Mouse (Mus musculus): ENCODE measurements at regions not wholly inside any gene's neighbourhood (a gene's known extent, or its start where the extent isn't known, plus 50 kb on each side); places are given as distances from the start of the nearest gene placed in this dataset.

- DNase-seq (ENCODE audit: low spot score) (no peak), ATAC-seq (ENCODE audit: extremely low read depth, insufficient number of reproducible peaks, low FRiP score, poor library complexity, severe bottlenecking) (no peak)
- TF ChIP-seq POLR2AphosphoS5 (IDR thresholded peaks at IDR 0.05; ENCODE audit: insufficient replicate concordance, low read depth, low read length) (no peak), GATA1 (IDR thresholded peaks at IDR 0.05; ENCODE audit: borderline replicate concordance, low read length) (no peak)
These were observed 238.3 kb downstream of the Papss1 start for GRCm38 (mm10) chr3:131802841-131803240.

GRCm38 (mm10) chr3:131808127-131808526, 243.6 kb downstream of the Papss1 start:
- peaks cover 29% of the 10 kb centered on the region for H3K9me3 ChIP-seq (replicated peaks)

More at GRCm38 (mm10) chr3:131802841-131803240, 238.3 kb downstream of the Papss1 start:
- Histone ChIP-seq H3K36me3 (replicated peaks) (no peaks in the 10 kb centered on the region), H3K4me3 (ENCODE audit: low read depth, low read length) (no peak overlapping the region), H3K27me3 (ENCODE audit: insufficient read depth, low read length) (no peaks in the 10 kb centered on the region), H3K4me1 (ENCODE audit: insufficient read depth, low read depth, low read length) (no peaks in the 10 kb centered on the region), H3K9me3 (replicated peaks) (peaks cover 26% of the 10 kb centered on the region)

GRCm38 (mm10) chr3:131812968-131813367, 248.4 kb downstream of the Papss1 start:
- Histone ChIP-seq H3K9me3 (replicated peaks) (peaks cover 24% of the 10 kb centered on the region), H3K4me3 (ENCODE audit: low read depth, low read length) (no peak overlapping the region), H3K27me3 (ENCODE audit: insufficient read depth, low read length) (no peaks in the 10 kb centered on the region), H3K4me1 (ENCODE audit: insufficient read depth, low read depth, low read length) (no peaks in the 10 kb centered on the region), H3K36me3 (replicated peaks) (no peaks in the 10 kb centered on the region)
- DNase-seq (ENCODE audit: low spot score) = no peak
- no peak for TF ChIP-seq TAL1 (conservative IDR thresholded peaks at IDR 0.05; ENCODE audit: low read depth, low read length)
- ATAC-seq (ENCODE audit: extremely low read depth, insufficient number of reproducible peaks, low FRiP score, poor library complexity, severe bottlenecking) = no peak

More at GRCm38 (mm10) chr3:131808127-131808526, 243.6 kb downstream of the Papss1 start:
- Histone ChIP-seq H3K36me3 (replicated peaks) (no peaks in the 10 kb centered on the region), H3K4me3 (ENCODE audit: low read depth, low read length) (no peak overlapping the region), H3K4me1 (ENCODE audit: insufficient read depth, low read depth, low read length) (no peaks in the 10 kb centered on the region), H3K27me3 (ENCODE audit: insufficient read depth, low read length) (no peaks in the 10 kb centered on the region)
- ATAC-seq (ENCODE audit: extremely low read depth, insufficient number of reproducible peaks, low FRiP score, poor library complexity, severe bottlenecking) (no peak), DNase-seq (ENCODE audit: low spot score) (no peak)
- TF ChIP-seq TAL1 (conservative IDR thresholded peaks at IDR 0.05; ENCODE audit: low read depth, low read length) (no peak), GATA2 (IDR thresholded peaks at IDR 0.05; ENCODE audit: borderline replicate concordance, low read depth, low read length) (no peak), CTCF (IDR thresholded peaks at IDR 0.05; ENCODE audit: low read depth, low read length) (no peak), POLR2AphosphoS5 (IDR thresholded peaks at IDR 0.05; ENCODE audit: insufficient replicate concordance, low read depth, low read length) (no peak), GATA1 (IDR thresholded peaks at IDR 0.05; ENCODE audit: borderline replicate concordance, low read length) (no peak)

GRCm38 (mm10) chr3:131818806-131819205, 254.2 kb downstream of the Papss1 start:
- DNase-seq (ENCODE audit: low spot score) (no peak), ATAC-seq (ENCODE audit: extremely low read depth, insufficient number of reproducible peaks, low FRiP score, poor library complexity, severe bottlenecking) (no peak)
- no peak overlapping the region for H3K4me3 ChIP-seq (ENCODE audit: low read depth, low read length)

GRCm38 (mm10) chr3:131857442-131857841, 227.7 kb upstream of the Dkk2 start:
- Histone ChIP-seq H3K27me3 (ENCODE audit: insufficient read depth, low read length) (no peaks in the 10 kb centered on the region), H3K36me3 (replicated peaks) (no peaks in the 10 kb centered on the region), H3K4me3 (ENCODE audit: low read depth, low read length) (no peak overlapping the region), H3K9me3 (replicated peaks) (peaks cover 21% of the 10 kb centered on the region), H3K4me1 (ENCODE audit: insufficient read depth, low read depth, low read length) (no peaks in the 10 kb centered on the region)
- DNase-seq (ENCODE audit: low spot score) (no peak), ATAC-seq (ENCODE audit: extremely low read depth, insufficient number of reproducible peaks, low FRiP score, poor library complexity, severe bottlenecking) (no peak)
- TF ChIP-seq CTCF (IDR thresholded peaks at IDR 0.05; ENCODE audit: low read depth, low read length) = no peak
- TF ChIP-seq GATA2 (IDR thresholded peaks at IDR 0.05; ENCODE audit: borderline replicate concordance, low read depth, low read length) = no peak
- TF ChIP-seq GATA1 (IDR thresholded peaks at IDR 0.05; ENCODE audit: borderline replicate concordance, low read length) = no peak
- TF ChIP-seq TAL1 (conservative IDR thresholded peaks at IDR 0.05; ENCODE audit: low read depth, low read length) = no peak
- TF ChIP-seq POLR2AphosphoS5 (IDR thresholded peaks at IDR 0.05; ENCODE audit: insufficient replicate concordance, low read depth, low read length) = no peak

More at GRCm38 (mm10) chr3:131818806-131819205, 254.2 kb downstream of the Papss1 start:
- H3K36me3 ChIP-seq (replicated peaks) = no peaks in the 10 kb centered on the region
- H3K27me3 ChIP-seq (ENCODE audit: insufficient read depth, low read length) = no peaks in the 10 kb centered on the region
- peaks cover 9% of the 10 kb centered on the region for H3K9me3 ChIP-seq (replicated peaks)
- TF ChIP-seq GATA1 (IDR thresholded peaks at IDR 0.05; ENCODE audit: borderline replicate concordance, low read length) (no peak), POLR2AphosphoS5 (IDR thresholded peaks at IDR 0.05; ENCODE audit: insufficient replicate concordance, low read depth, low read length) (no peak), TAL1 (conservative IDR thresholded peaks at IDR 0.05; ENCODE audit: low read depth, low read length) (no peak), GATA2 (IDR thresholded peaks at IDR 0.05; ENCODE audit: borderline replicate concordance, low read depth, low read length) (no peak), CTCF (IDR thresholded peaks at IDR 0.05; ENCODE audit: low read depth, low read length) (no peak)
- H3K4me1 ChIP-seq (ENCODE audit: insufficient read depth, low read depth, low read length) = no peaks in the 10 kb centered on the region

GRCm38 (mm10) chr3:131859083-131859482, 226.0 kb upstream of the Dkk2 start:
- TF ChIP-seq CTCF (IDR thresholded peaks at IDR 0.05; ENCODE audit: low read depth, low read length) = no peak
- no peak for TF ChIP-seq GATA1 (IDR thresholded peaks at IDR 0.05; ENCODE audit: borderline replicate concordance, low read length)
- no peak for TF ChIP-seq TAL1 (conservative IDR thresholded peaks at IDR 0.05; ENCODE audit: low read depth, low read length)
- TF ChIP-seq POLR2AphosphoS5 (IDR thresholded peaks at IDR 0.05; ENCODE audit: insufficient replicate concordance, low read depth, low read length) = no peak
- no peak for TF ChIP-seq GATA2 (IDR thresholded peaks at IDR 0.05; ENCODE audit: borderline replicate concordance, low read depth, low read length)
- Histone ChIP-seq H3K4me3 (ENCODE audit: low read depth, low read length) (no peak overlapping the region), H3K9me3 (replicated peaks) (peaks cover 21% of the 10 kb centered on the region), H3K36me3 (replicated peaks) (no peaks in the 10 kb centered on the region), H3K4me1 (ENCODE audit: insufficient read depth, low read depth, low read length) (no peaks in the 10 kb centered on the region), H3K27me3 (ENCODE audit: insufficient read depth, low read length) (no peaks in the 10 kb centered on the region)
- DNase-seq (ENCODE audit: low spot score) (no peak), ATAC-seq (ENCODE audit: extremely low read depth, insufficient number of reproducible peaks, low FRiP score, poor library complexity, severe bottlenecking) (no peak)

- TF ChIP-seq POLR2AphosphoS5 (IDR thresholded peaks at IDR 0.05; ENCODE audit: insufficient replicate concordance, low read depth, low read length) (no peak), TAL1 (conservative IDR thresholded peaks at IDR 0.05; ENCODE audit: low read depth, low read length) (no peak), CTCF (IDR thresholded peaks at IDR 0.05; ENCODE audit: low read depth, low read length) (no peak), GATA2 (IDR thresholded peaks at IDR 0.05; ENCODE audit: borderline replicate concordance, low read depth, low read length) (no peak), GATA1 (IDR thresholded peaks at IDR 0.05; ENCODE audit: borderline replicate concordance, low read length) (no peak)
- Histone ChIP-seq H3K27me3 (ENCODE audit: insufficient read depth, low read length) (no peaks in the 10 kb centered on the region), H3K4me1 (ENCODE audit: insufficient read depth, low read depth, low read length) (no peaks in the 10 kb centered on the region), H3K4me3 (ENCODE audit: low read depth, low read length) (no peak overlapping the region), H3K36me3 (replicated peaks) (no peaks in the 10 kb centered on the region), H3K9me3 (replicated peaks) (peaks cover 11% of the 10 kb centered on the region)
- DNase-seq (ENCODE audit: low spot score) (no peak), ATAC-seq (ENCODE audit: extremely low read depth, insufficient number of reproducible peaks, low FRiP score, poor library complexity, severe bottlenecking) (no peak)
These were observed 220.0 kb upstream of the Dkk2 start for GRCm38 (mm10) chr3:131865106-131865505.

All from G1E (cell line).